Mouse (Mus musculus) midbrain, embryonic 14.5 days (tissue): ENCODE measurements around the gene Zic4. TPM values are rescaled to one million over a fixed set of nuclear protein-coding genes. Genes with fewer than 3 reads are reported as not detected.
A peak's percentile ranks its signal among the peaks of the same experiment; 100 is the strongest.

Source experiments
- ATAC-seq: fragments of 200-750 bp; cut with Nextera tagmentation; 2 replicates; pipeline ENCODE4 v1.8.0; 2017; ENCODE audit warnings: moderate number of reproducible peaks, moderate library complexity; ENCODE audit not compliant: low FRiP score, low TSS enrichment
- DNase-seq: peaks from one replicate; pipeline ENCODE4 v3.0.0-alpha.2; 2015
- H3K27ac ChIP-seq: fragments of 300-500 bp; sonication (generic); replicated peaks from 2 replicates; pipeline ENCODE4 v1.5.1; 2014; ENCODE audit warnings: mild to moderate bottlenecking, low read depth, low read length, moderate library complexity
- H3K27me3 ChIP-seq: fragments of 300-500 bp; sonication (generic); 2 replicates; pipeline ENCODE4 v1.6.1; 2014; ENCODE audit warnings: low read length, control low read depth, mixed read lengths; ENCODE audit not compliant: control insufficient read depth, insufficient read depth
- H3K36me3 ChIP-seq: fragments of 300-500 bp; sonication (generic); 2 replicates; pipeline ENCODE4 v1.6.1; 2014; ENCODE audit warnings: low read length, control low read depth; ENCODE audit not compliant: control insufficient read depth, insufficient read depth
- H3K4me1 ChIP-seq: fragments of 300-500 bp; sonication (generic); 2 replicates; pipeline ENCODE4 v1.6.1; 2014; ENCODE audit warnings: mild to moderate bottlenecking, antibody characterized with exemption, low read length, control low read depth; ENCODE audit not compliant: control insufficient read depth, insufficient read depth
- H3K4me2 ChIP-seq: fragments of 300-500 bp; sonication (generic); 2 replicates; pipeline ENCODE4 v1.6.1; 2014; ENCODE audit warnings: mild to moderate bottlenecking, low read length, moderate library complexity
- H3K4me3 ChIP-seq: fragments of 300-500 bp; sonication (generic); replicated peaks from 2 replicates; pipeline ENCODE4 v1.5.1; 2014; ENCODE audit warnings: low read depth, low read length
- H3K9ac ChIP-seq: fragments of 300-500 bp; sonication (generic); replicated peaks from 2 replicates; pipeline ENCODE4 v1.6.1; 2014; ENCODE audit warnings: mild to moderate bottlenecking, low read length, moderate library complexity
- H3K9me3 ChIP-seq: fragments of 300-500 bp; sonication (generic); 2 replicates; pipeline ENCODE4 v1.6.1; 2016; ENCODE audit warnings: low read length, control low read depth, mixed read lengths; ENCODE audit not compliant: control insufficient read depth
- WGBS: fragments of 180-500 bp; shearing (Covaris S2); extraction: QIAGEN DNeasy Blood & Tissue Kit; methylation state at CpG from one replicate; pipeline ENCODE4 v1.1.7; 2014; 5-methylcytosine and 5-hydroxymethylcytosine counted together
- polyA plus RNA-seq: library from polyadenylated mRNA; unstranded; fragments of >200 nt; fragmentation: Nextera tagmentation; extraction: Ambion mirVana; gene quantifications from 2 replicates; pipeline ENCODE4 v1.2.1, GENCODE M21; 2014

Gene Zic4
- polyA plus RNA-seq, 1 experiment from 2014 or later: 49.1 TPM

- H3K4me3 ChIP-seq: no peak overlapping the region
- H3K9me3 ChIP-seq: no peaks in the 10 kb centered on the region
- H3K4me2 ChIP-seq: 0 out of 2 replicates have a peak overlapping the region, but pooled peaks have one; percentile 13
- H3K9ac ChIP-seq: no peak overlapping the region
- H3K36me3 ChIP-seq: no peaks in the 10 kb centered on the region
- H3K27me3 ChIP-seq: peaks cover 94% of the 10 kb centered on the region
- 0 out of 2 replicates have a peak, but pooled peaks cover 6% of the 10 kb centered on the region for H3K4me1 ChIP-seq
- no peak for ATAC-seq
- 34% methylated on average over 3 of the region's 3 CpGs for WGBS
- 0 out of 2 replicates have a peak overlapping the region, but pooled peaks have one; percentile 2 for H3K27ac ChIP-seq
- no peak for DNase-seq
Observed at GRCm38 (mm10) chr9:91373811-91374575, 11.8 kb downstream of the Zic4 start.

DNA sequence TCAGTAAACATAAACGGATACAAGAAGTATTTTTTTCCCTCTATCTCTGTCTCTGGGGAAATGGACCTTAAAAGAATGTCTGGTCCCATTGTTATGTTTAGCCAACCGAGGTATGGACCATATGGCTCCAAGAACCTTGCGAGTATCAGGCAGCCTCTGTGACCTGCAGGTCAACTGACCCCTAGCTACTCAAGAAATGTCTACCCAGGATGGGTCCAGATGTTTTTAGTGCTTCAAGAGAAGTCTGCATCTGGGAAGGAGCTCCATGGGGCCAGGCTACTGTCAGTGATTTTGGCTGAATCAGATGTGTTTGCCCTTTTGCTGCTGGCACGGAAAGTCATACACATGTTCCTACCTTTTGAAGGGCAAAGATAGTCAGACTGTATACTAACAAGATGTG lies 12.5 kb downstream of the Zic4 start:
- H3K27ac ChIP-seq: no peak overlapping the region

GRCm38 (mm10) chr9:91377036-91377872 lies 15.0 kb downstream of the Zic4 start:
- peaks cover 78% of the 10 kb centered on the region for H3K27me3 ChIP-seq

More for the DNA sequence above, 12.5 kb downstream of the Zic4 start:
- WGBS: 28% methylated on average over 4 of the region's 4 CpGs
- Histone ChIP-seq H3K27me3 (peaks cover 94% of the 10 kb centered on the region), H3K36me3 (no peaks in the 10 kb centered on the region), H3K9me3 (no peaks in the 10 kb centered on the region), H3K9ac (no peak overlapping the region), H3K4me2 (no peak overlapping the region), H3K4me1 (0 out of 2 replicates have a peak, but pooled peaks cover 6% of the 10 kb centered on the region), H3K4me3 (no peak overlapping the region)
- ATAC-seq (no peak), DNase-seq (no peak)

DNA sequence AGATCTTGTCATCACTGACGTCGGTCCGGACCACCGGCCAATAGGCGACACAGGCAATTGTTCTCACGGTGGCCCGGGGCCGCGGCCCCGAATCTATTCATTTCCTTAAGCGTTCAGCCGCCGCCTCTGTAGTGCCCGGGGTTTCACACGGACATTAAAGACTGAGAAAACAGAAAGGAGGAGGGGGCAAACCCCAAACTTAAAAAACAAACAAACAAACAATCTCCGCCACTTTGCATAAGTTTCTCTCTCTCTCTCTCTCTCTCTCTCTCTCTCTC lies 15.6 kb downstream of the Zic4 start:
- H3K4me2 ChIP-seq: peak overlapping the region; percentile 59
- ATAC-seq (peak; percentile 67), DNase-seq (peak; percentile 83)
- H3K4me1 ChIP-seq: 0 out of 2 replicates have a peak, but pooled peaks cover 6% of the 10 kb centered on the region
- WGBS: under 1% methylated on average over 16 of the region's 16 CpGs
- H3K36me3 ChIP-seq: no peaks in the 10 kb centered on the region
- peak overlapping the region; percentile 84 for H3K27ac ChIP-seq
- peaks cover 72% of the 10 kb centered on the region for H3K27me3 ChIP-seq
- H3K4me3 ChIP-seq: peak overlapping the region; percentile 45
- no peaks in the 10 kb centered on the region for H3K9me3 ChIP-seq
- H3K9ac ChIP-seq: peak overlapping the region; percentile 65; the same call in 1 of the 2 replicates

More at GRCm38 (mm10) chr9:91377036-91377872, 15.0 kb downstream of the Zic4 start:
- Histone ChIP-seq H3K27ac (peak overlapping the region; percentile 84), H3K4me1 (0 out of 2 replicates have a peak, but pooled peaks cover 6% of the 10 kb centered on the region), H3K4me2 (peak overlapping the region; percentile 59), H3K9me3 (no peaks in the 10 kb centered on the region), H3K9ac (0 out of 2 replicates have a peak overlapping the region, but pooled peaks have one; percentile 12), H3K4me3 (peak overlapping the region; percentile 45), H3K36me3 (no peaks in the 10 kb centered on the region)
- DNase-seq: no peak
- peak; percentile 22 for ATAC-seq
- WGBS: 4% methylated on average over 14 of the region's 14 CpGs

DNA sequence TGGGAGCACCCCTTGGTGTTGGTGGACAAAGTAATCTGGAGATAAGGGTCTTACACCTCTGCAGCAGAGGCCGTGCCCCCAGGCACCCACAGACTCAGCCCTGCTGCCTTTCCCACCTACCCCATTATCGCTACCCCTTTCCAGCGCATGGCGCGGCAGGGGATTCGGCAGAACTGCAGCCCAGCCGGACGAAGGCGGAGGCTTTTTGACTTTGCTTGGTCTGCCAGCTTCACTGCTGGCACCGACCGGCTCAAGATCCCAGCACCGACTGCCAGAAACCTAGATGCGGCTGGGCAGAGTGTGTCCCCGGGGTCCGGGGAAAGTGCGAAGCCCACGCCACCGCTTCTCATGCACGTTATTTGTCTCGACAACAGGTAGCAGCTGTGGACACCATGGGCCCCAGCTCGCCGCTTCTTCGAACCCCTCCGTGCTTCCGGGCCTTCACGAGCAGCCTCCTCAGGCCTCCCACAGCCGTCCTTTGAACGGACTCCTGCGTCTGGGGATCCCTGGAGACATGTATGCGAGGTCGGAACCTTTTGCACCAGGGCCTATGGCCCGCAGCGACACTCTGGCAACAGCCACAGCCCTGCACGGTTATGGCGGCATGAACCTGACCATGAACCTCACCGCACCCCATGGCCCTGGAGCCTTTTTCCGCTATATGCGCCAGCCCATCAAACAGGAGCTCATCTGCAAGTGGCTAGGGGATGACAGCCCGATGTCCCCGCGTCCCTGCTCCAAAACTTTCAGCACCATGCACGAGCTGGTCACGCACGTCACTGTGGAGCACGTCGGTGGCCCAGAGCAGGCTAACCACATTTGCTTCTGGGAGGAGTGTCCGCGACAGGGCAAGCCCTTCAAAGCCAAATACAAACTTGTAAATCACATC lies 16.4 kb downstream of the Zic4 start:
- Histone ChIP-seq H3K9me3 (no peaks in the 10 kb centered on the region), H3K27ac (peak overlapping the region; percentile 84), H3K9ac (peak overlapping the region; percentile 65), H3K27me3 (peaks cover 72% of the 10 kb centered on the region), H3K4me2 (peak overlapping the region; percentile 59), H3K36me3 (no peaks in the 10 kb centered on the region), H3K4me1 (0 out of 2 replicates have a peak, but pooled peaks cover 6% of the 10 kb centered on the region), H3K4me3 (peak overlapping the region; percentile 45)
- under 1% methylated on average over 48 of the region's 48 CpGs for WGBS
- ATAC-seq (no peak), DNase-seq (no peak)

DNA sequence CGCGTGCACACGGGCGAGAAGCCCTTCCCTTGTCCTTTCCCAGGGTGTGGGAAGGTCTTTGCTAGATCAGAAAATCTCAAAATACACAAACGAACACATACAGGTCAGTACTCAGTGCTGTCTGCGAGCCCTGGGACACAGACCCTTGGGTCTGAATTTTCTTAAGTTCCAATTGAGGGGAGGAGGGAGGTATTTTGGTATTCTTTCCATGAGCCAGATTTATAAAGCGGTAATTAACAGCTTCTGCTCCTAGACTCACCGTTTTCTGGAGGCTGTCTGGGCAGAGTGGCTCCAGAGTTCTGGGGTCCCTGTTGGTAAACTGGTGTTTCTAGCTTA lies 17.1 kb downstream of the Zic4 start:
- H3K4me1 ChIP-seq: 0 out of 2 replicates have a peak, but pooled peaks cover 6% of the 10 kb centered on the region

DNA sequence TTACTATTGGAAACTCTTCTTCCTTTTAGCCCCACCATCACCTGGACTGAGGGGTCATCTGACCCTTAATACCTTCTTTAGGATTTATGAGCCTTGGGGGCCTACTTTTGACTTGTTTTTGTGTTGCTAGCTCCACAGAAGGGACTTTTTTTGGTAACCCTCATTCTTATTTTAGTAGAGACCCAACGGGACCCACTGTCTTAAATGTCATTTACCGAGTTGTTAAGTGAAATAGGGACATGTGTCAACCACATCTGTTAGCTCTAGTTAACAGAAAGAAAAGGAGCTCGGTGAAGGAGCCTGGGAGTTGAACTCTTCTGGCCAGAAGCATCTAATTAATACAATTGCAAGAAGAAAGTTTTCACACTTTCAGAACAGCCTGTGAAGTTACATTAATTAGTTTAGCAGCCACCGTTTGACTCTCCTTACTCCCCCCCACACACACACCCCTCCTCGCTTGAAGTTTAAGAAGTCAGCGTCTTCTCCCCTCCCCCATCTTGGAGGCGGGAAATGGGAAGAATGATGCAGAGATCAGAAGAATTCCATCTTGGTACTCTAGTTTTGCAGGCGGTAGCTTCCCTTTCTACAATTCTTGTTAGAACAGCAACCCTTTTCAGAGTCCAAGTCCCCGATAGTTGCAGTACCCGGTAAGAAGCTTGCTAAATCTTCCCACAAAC lies 17.7 kb downstream of the Zic4 start:
- Histone ChIP-seq H3K36me3 (no peaks in the 10 kb centered on the region), H3K9ac (peak overlapping the region; percentile 65), H3K4me3 (peak overlapping the region; percentile 45), H3K4me1 (0 out of 2 replicates have a peak, but pooled peaks cover 6% of the 10 kb centered on the region), H3K27ac (peak overlapping the region; percentile 84), H3K27me3 (peaks cover 69% of the 10 kb centered on the region), H3K9me3 (no peaks in the 10 kb centered on the region), H3K4me2 (peak overlapping the region; percentile 59)
- ATAC-seq: no peak
- WGBS: 3% methylated on average over 10 of the region's 10 CpGs
- no peak for DNase-seq

More for the DNA sequence above, 17.1 kb downstream of the Zic4 start:
- H3K4me2 ChIP-seq: peak overlapping the region; percentile 59
- H3K4me3 ChIP-seq: peak overlapping the region; percentile 45
- H3K36me3 ChIP-seq: no peaks in the 10 kb centered on the region
- H3K9me3 ChIP-seq: no peaks in the 10 kb centered on the region
- ATAC-seq: no peak
- no peak for DNase-seq
- H3K27ac ChIP-seq: peak overlapping the region; percentile 84
- peak overlapping the region; percentile 65 for H3K9ac ChIP-seq
- H3K27me3 ChIP-seq: peaks cover 70% of the 10 kb centered on the region
- 7% methylated on average over 8 of the region's 8 CpGs for WGBS
